Mouse (Mus musculus) gastrocnemius, postnatal 10 days (tissue): ENCODE data around the gene Fam129c. TPM values are rescaled to one million over a fixed set of nuclear protein-coding genes. Genes with fewer than 3 reads are reported as not detected.

Experiments
- microRNA-seq, 2 experiments: library from miRNA; unstranded; fragments of <30 nt; microRNA quantifications; one replicate each; pipeline ENCODE4 v1.2.0; 2021
- total RNA-seq, 2 experiments: library from RNA; stranded (reverse); gene quantifications; 2 replicates each; pipeline ENCODE4 v1.2.3; 2021

Fam129c gene
- total RNA-seq, 2 experiments from 2014 or later: 0.40 to 3.3 TPM

Small RNAs within 50 kb of the gene (microRNA-seq; reads per million reads assigned to microRNA genes)
- 0.50 to 0.64 reads per million in 2 experiments for gene Mir6769b

Other genes with a start within 250 kb of the Fam129c start
- 100 to 1,000 TPM; 124 to 132 TPM for gene Use1, start 230.8 kb upstream of the Fam129c start, total RNA-seq
- gene Ocel1, start 226.3 kb upstream of the Fam129c start, total RNA-seq: 1 to 10 TPM; 7.4 to 8.1 TPM
- 10 to 100 TPM; 23.2 to 29.7 TPM for gene Nr2f6, start 215.7 kb upstream of the Fam129c start, total RNA-seq
- 10 to 100 TPM; 11.7 to 18.1 TPM for gene Ushbp1, start 201.8 kb upstream of the Fam129c start, total RNA-seq
- 10 to 100 TPM; 68.5 to 70.4 TPM for gene Babam1, start 200.8 kb upstream of the Fam129c start, total RNA-seq
- gene Ankle1, start 191.6 kb upstream of the Fam129c start, total RNA-seq: 1 to 10 TPM; 1.7 to 2.1 TPM
- 10 to 100 TPM; 36.1 to 38.9 TPM for gene Abhd8, start 134.0 kb upstream of the Fam129c start, total RNA-seq
- gene Mrpl34, start 132.7 kb upstream of the Fam129c start, total RNA-seq: 10 to 100 TPM; 34.7 to 39.7 TPM
- 10 to 100 TPM; 34.8 to 35.8 TPM for gene Dda1, start 128.4 kb upstream of the Fam129c start, total RNA-seq
- gene Ano8, start 111.7 kb upstream of the Fam129c start, total RNA-seq: 10 to 100 TPM; 16.6 to 20.1 TPM
- gene Gtpbp3, start 109.5 kb upstream of the Fam129c start, total RNA-seq: 10 to 100 TPM in 1 of 2 experiments, 1 to 10 TPM in 1; 8.8 to 12.4 TPM
- gene Plvap, start 85.9 kb upstream of the Fam129c start, total RNA-seq: 10 to 100 TPM; 10.7 to 14.2 TPM
- 1 to 10 TPM in 1 of 2 experiments, under 1 TPM in 1; 0.21 to 2.5 TPM for gene Ccdc194, start 71.9 kb upstream of the Fam129c start, total RNA-seq
- gene Bst2, start 60.2 kb upstream of the Fam129c start, total RNA-seq: 10 to 100 TPM; 10.0 to 12.0 TPM
- gene Mvb12a, start 54.7 kb upstream of the Fam129c start, total RNA-seq: 10 to 100 TPM; 21.8 to 25.5 TPM
- gene Tmem221, start 38.8 kb upstream of the Fam129c start, total RNA-seq: under 1 TPM in 1 of 2 experiments, not detected in 1; 0.14 TPM
- under 1 TPM in 1 of 2 experiments, not detected in 1; 0.14 TPM for gene Nxnl1, start 31.0 kb upstream of the Fam129c start, total RNA-seq
- 10 to 100 TPM; 39.7 to 41.1 TPM for gene Slc27a1, start 28.8 kb upstream of the Fam129c start, total RNA-seq
- gene Pgls, start 5.5 kb upstream of the Fam129c start, total RNA-seq: 10 to 100 TPM; 49.3 to 54.5 TPM
- 10 to 100 TPM; 43.3 to 56.1 TPM for gene Colgalt1, start 13.3 kb downstream of the Fam129c start, total RNA-seq
- under 1 TPM; 0.38 to 0.45 TPM for gene Unc13a, start 74.1 kb downstream of the Fam129c start, total RNA-seq
- gene Jak3, start 78.6 kb downstream of the Fam129c start, total RNA-seq: 1 to 10 TPM; 3.9 to 5.8 TPM
- 1 to 10 TPM; 3.1 to 3.7 TPM for gene Insl3, start 91.6 kb downstream of the Fam129c start, total RNA-seq
- gene B3gnt3, start 104.1 kb downstream of the Fam129c start, total RNA-seq: 1 to 10 TPM; 4.7 to 5.2 TPM
- gene Fcho1, start 128.1 kb downstream of the Fam129c start, total RNA-seq: 1 to 10 TPM in 1 of 2 experiments, under 1 TPM in 1; 0.26 to 1.2 TPM